In the genomic region with DNA sequence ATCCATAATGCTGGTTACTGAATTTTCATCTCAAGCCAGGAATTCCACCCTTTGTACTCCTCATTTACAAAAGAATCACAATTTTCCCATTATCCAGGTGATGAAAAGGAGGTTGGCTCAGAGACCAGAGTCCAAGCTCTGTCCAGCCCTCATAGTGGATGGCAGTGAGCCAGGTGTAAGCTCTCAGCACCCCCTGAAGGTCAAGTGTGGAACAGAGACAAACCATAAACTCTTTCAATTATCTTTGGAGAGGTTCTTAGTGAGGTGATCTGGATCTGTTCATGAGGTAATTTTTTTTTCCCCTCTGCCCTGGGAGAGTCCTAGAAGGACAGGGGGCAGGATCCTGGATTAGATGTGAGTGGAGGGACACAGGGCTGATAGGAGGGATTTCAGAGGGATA, we compare ENCODE assay signal across 12 mouse cellular contexts. TPM values are rescaled to one million over a fixed set of nuclear protein-coding genes. Genes with fewer than 3 reads are reported as not detected.
DNase-seq lines count a peak whose midpoint lies in the region; ATAC-seq and TF ChIP-seq lines count a peak whose summit lies in the region.
"Had no signal": no experiment of that assay in that cellular context is flagged by ENCODE, and none has a peak within 500 bp of the region (broad histone marks: within the 10 kb centered on the region; RNA-seq: fewer than 3 reads in every experiment).

No protein-coding gene starts in this region.

- no peak overlapping the region for H3K4me3 ChIP-seq in embryonic facial prominence, embryonic 11.5 days (ENCODE audit: low read depth, low read length)
- no peak overlapping the region for H3K4me3 ChIP-seq in embryonic facial prominence, embryonic 10.5 days
- no peak overlapping the region for H3K4me3 ChIP-seq in lung, adult 2 months (replicated peaks; ENCODE audit: extremely low read depth, low read depth, low read length)
- H3K4me3 ChIP-seq in forebrain, embryonic 10.5 days, result no peak overlapping the region
- H3K4me3 ChIP-seq: neural tube, embryonic 12.5 days had no signal

- no peaks in the 10 kb centered on the region for H3K36me3 ChIP-seq in embryonic facial prominence, embryonic 11.5 days (replicated peaks; ENCODE audit: control insufficient read depth, insufficient read depth, low read depth, low read length)
- H3K36me3 ChIP-seq in embryonic facial prominence, embryonic 10.5 days (replicated peaks), result peaks cover 15% of the 10 kb centered on the region
- peaks cover 15% of the 10 kb centered on the region for H3K36me3 ChIP-seq in forebrain, embryonic 10.5 days (replicated peaks)

- H3K27me3 ChIP-seq in embryonic facial prominence, embryonic 11.5 days (ENCODE audit: control insufficient read depth, insufficient read depth, low read length), result no peaks in the 10 kb centered on the region
- H3K27me3 ChIP-seq in embryonic facial prominence, embryonic 10.5 days (replicated peaks; ENCODE audit: low read depth, poor library complexity, severe bottlenecking), result no peaks in the 10 kb centered on the region
- H3K27me3 ChIP-seq in forebrain, embryonic 10.5 days (ENCODE audit: poor library complexity, severe bottlenecking), result no peaks in the 10 kb centered on the region
- H3K27me3 ChIP-seq: neural tube, embryonic 12.5 days had no signal

- H3K4me1 ChIP-seq in embryonic facial prominence, embryonic 11.5 days (ENCODE audit: control insufficient read depth, insufficient read depth, low read length), result no peaks in the 10 kb centered on the region
- peaks cover 11% of the 10 kb centered on the region for H3K4me1 ChIP-seq in embryonic facial prominence, embryonic 10.5 days
- H3K4me1 ChIP-seq in lung, adult 2 months (ENCODE audit: control insufficient read depth, insufficient read depth, low read length), result no peaks in the 10 kb centered on the region
- H3K4me1 ChIP-seq in forebrain, embryonic 10.5 days, result peaks cover 14% of the 10 kb centered on the region

- H3K27ac ChIP-seq in embryonic facial prominence, embryonic 11.5 days (replicated peaks; ENCODE audit: low read depth, low read length), result no peak overlapping the region
- no peak overlapping the region for H3K27ac ChIP-seq in embryonic facial prominence, embryonic 10.5 days (replicated peaks)
- no peak overlapping the region for H3K27ac ChIP-seq in forebrain, embryonic 10.5 days
- H3K27ac ChIP-seq: neural tube, embryonic 12.5 days had no signal

- no peak for ATAC-seq in embryonic facial prominence, embryonic 11.5 days (replicated peaks; ENCODE audit: insufficient number of reproducible peaks, low FRiP score, low TSS enrichment, low read depth)
- ATAC-seq: forebrain, embryonic 16.5 days; inflammation-experienced regulatory T-cells, adult 6 months had no signal

- TF ChIP-seq POLR2A in lung, adult 2 months (IDR thresholded peaks at IDR 0.05; ENCODE audit: borderline replicate concordance, extremely low read depth, low read depth, low read length), result no peak

- H3K9ac ChIP-seq in embryonic facial prominence, embryonic 11.5 days (replicated peaks; ENCODE audit: low read length), result no peak overlapping the region
- H3K9ac ChIP-seq: neural tube, embryonic 12.5 days had no signal

- no peak overlapping the region for H3K4me2 ChIP-seq in embryonic facial prominence, embryonic 11.5 days (ENCODE audit: low read depth, low read length)
- H3K4me2 ChIP-seq: neural tube, embryonic 12.5 days had no signal

- H3K9me3 ChIP-seq in embryonic facial prominence, embryonic 11.5 days (replicated peaks; ENCODE audit: control insufficient read depth, low read length), result no peaks in the 10 kb centered on the region
- no peaks in the 10 kb centered on the region for H3K9me3 ChIP-seq in embryonic facial prominence, embryonic 10.5 days
- H3K9me3 ChIP-seq in forebrain, embryonic 10.5 days, result no peaks in the 10 kb centered on the region
- H3K9me3 ChIP-seq: neural tube, embryonic 12.5 days had no signal

- TF ChIP-seq CTCF in lung, adult 2 months (IDR thresholded peaks at IDR 0.05; ENCODE audit: insufficient read depth, low read length), result peak; percentile 46; the same call in 1 of the 2 replicates

- DNase-seq in embryonic facial prominence, embryonic 11.5 days (ENCODE audit: low spot score), result peak; percentile 41
- no peak for DNase-seq in embryonic facial prominence, embryonic 10.5 days (ENCODE audit: low spot score)
- DNase-seq in lung, adult 2 months, result no peak
- no peak for DNase-seq in lung, adult 18-20 months
- DNase-seq in embryo, embryonic 11 days, result peak; percentile 57
- DNase-seq in retina, embryonic 14.5 days (ENCODE audit: low spot score), result peak; percentile 37
- DNase-seq in forebrain, embryonic 10.5 days (ENCODE audit: extremely low spot score, low spot score), result no peak
- DNase-seq in layer of hippocampus, postnatal 10 days (ENCODE audit: low spot score in 2 of 2), result no peak
- DNase-seq: cerebellum, adult 9-11 months had no signal

RNA-seq across cellular contexts. Expression of a gene that starts 1.7 kb away (rescaled TPM):
- polyA plus RNA-seq in embryonic facial prominence, embryonic 11.5 days (2014; fragmentation: Nextera tagmentation; extraction: Ambion mirVana), result 139 and 147 TPM in 2 replicates
- 154 and 161 TPM in 2 replicates for polyA plus RNA-seq in embryonic facial prominence, embryonic 10.5 days (2016; fragmentation: Nextera tagmentation; extraction: Ambion mirVana)
- 113 and 130 TPM in 2 replicates for polyA plus RNA-seq in lung, adult 2 months (2012; rRNA removed)
- polyA plus RNA-seq in forebrain, embryonic 10.5 days (2016; fragmentation: Nextera tagmentation; extraction: Ambion mirVana), result 152 and 154 TPM in 2 replicates
- total RNA-seq in layer of hippocampus, postnatal 10 days (2021), result 10 to 100 TPM; 47.2 to 54.4 TPM

RNA-seq across cellular contexts. Expression of a gene that starts 15.0 kb away (rescaled TPM):
- 4.5 and 5.8 TPM in 2 replicates for polyA plus RNA-seq in embryonic facial prominence, embryonic 11.5 days (2014; fragmentation: Nextera tagmentation; extraction: Ambion mirVana)
- polyA plus RNA-seq in embryonic facial prominence, embryonic 10.5 days (2016; fragmentation: Nextera tagmentation; extraction: Ambion mirVana), result 5.9 and 6.0 TPM in 2 replicates
- 332 and 372 TPM in 2 replicates for polyA plus RNA-seq in lung, adult 2 months (2012; rRNA removed)
- polyA plus RNA-seq in forebrain, embryonic 10.5 days (2016; fragmentation: Nextera tagmentation; extraction: Ambion mirVana), result 4.1 and 5.8 TPM in 2 replicates
- 1 to 10 TPM; 3.0 to 3.9 TPM for total RNA-seq in layer of hippocampus, postnatal 10 days (2021)

RNA-seq across cellular contexts. Expression of a gene that starts 24.2 kb away (rescaled TPM):
- polyA plus RNA-seq in embryonic facial prominence, embryonic 11.5 days (2014; fragmentation: Nextera tagmentation; extraction: Ambion mirVana), result 37.5 and 43.6 TPM in 2 replicates
- 38.2 and 42.8 TPM in 2 replicates for polyA plus RNA-seq in embryonic facial prominence, embryonic 10.5 days (2016; fragmentation: Nextera tagmentation; extraction: Ambion mirVana)
- polyA plus RNA-seq in lung, adult 2 months (2012; rRNA removed), result 24.2 and 32.1 TPM in 2 replicates
- polyA plus RNA-seq in forebrain, embryonic 10.5 days (2016; fragmentation: Nextera tagmentation; extraction: Ambion mirVana), result 24.4 and 26.4 TPM in 2 replicates
- total RNA-seq in layer of hippocampus, postnatal 10 days (2021), result 1 to 10 TPM; 3.1 to 4.1 TPM

RNA-seq across cellular contexts. Expression of a gene that starts 28.4 kb away (rescaled TPM):
- 5.6 and 6.1 TPM in 2 replicates for polyA plus RNA-seq in embryonic facial prominence, embryonic 11.5 days (2014; fragmentation: Nextera tagmentation; extraction: Ambion mirVana)
- 3.8 and 5.1 TPM in 2 replicates for polyA plus RNA-seq in embryonic facial prominence, embryonic 10.5 days (2016; fragmentation: Nextera tagmentation; extraction: Ambion mirVana)
- polyA plus RNA-seq in lung, adult 2 months (2012; rRNA removed), result 1.8 and 1.9 TPM in 2 replicates
- polyA plus RNA-seq in forebrain, embryonic 10.5 days (2016; fragmentation: Nextera tagmentation; extraction: Ambion mirVana), result 4.8 and 7.9 TPM in 2 replicates
- under 1 TPM in 1 of 2 experiments, not detected in 1; 0.56 TPM for total RNA-seq in layer of hippocampus, postnatal 10 days (2021)
- polyA plus RNA-seq: forebrain, embryonic 16.5 days had no signal

RNA-seq across cellular contexts. Expression of a gene that starts 31.1 kb away (rescaled TPM):
- polyA plus RNA-seq in embryonic facial prominence, embryonic 11.5 days (2014; fragmentation: Nextera tagmentation; extraction: Ambion mirVana), result not detected in 2 replicates
- not detected in 2 replicates for polyA plus RNA-seq in embryonic facial prominence, embryonic 10.5 days (2016; fragmentation: Nextera tagmentation; extraction: Ambion mirVana)
- 0.69 and 0.77 TPM in 2 replicates for polyA plus RNA-seq in lung, adult 2 months (2012; rRNA removed)
- polyA plus RNA-seq in forebrain, embryonic 10.5 days (2016; fragmentation: Nextera tagmentation; extraction: Ambion mirVana), result 0.05 TPM in 1 of 2 replicates, not detected in the other
- 100 to 1,000 TPM; 256 to 261 TPM for total RNA-seq in layer of hippocampus, postnatal 10 days (2021)

Comparison
In these comparisons a context has a peak if more than half of its experiments do, and no peak if none do; other contexts are left out.
1. DNase-seq: peak in embryonic facial prominence, embryonic 11.5 days (single experiment), embryo, embryonic 11 days (single experiment) and retina, embryonic 14.5 days (single experiment); none in embryonic facial prominence, embryonic 10.5 days (single experiment), lung, adult 2 months (single experiment), lung, adult 18-20 months (0 of 2), forebrain, embryonic 10.5 days (single experiment) and layer of hippocampus, postnatal 10 days (0 of 2).
2. RNA of a gene that starts 15.0 kb away (polyA plus RNA-seq): 332 to 372 TPM in lung, adult 2 months; 5.9 to 6.0 TPM in embryonic facial prominence, embryonic 10.5 days, 4.5 to 5.8 TPM in embryonic facial prominence, embryonic 11.5 days and 4.1 to 5.8 TPM in forebrain, embryonic 10.5 days; every median in the first group is over 10 times any median in the second.